Mouse (Mus musculus) bone marrow macrophage, adult 2 months (primary cell): ENCODE results near the gene Ptprf.

Experiments
- CTCF ChIP-seq: IDR thresholded peaks from 2 replicates; pipeline ENCODE4 v1.5.1; 2012; ENCODE audit warnings: low read depth, mild to moderate bottlenecking, low read length, moderate library complexity
- POLR2A ChIP-seq: IDR thresholded peaks from 2 replicates; pipeline ENCODE4 v1.6.1; 2012; ENCODE audit warnings: mild to moderate bottlenecking, low read depth, low read length, borderline replicate concordance

GRCm38 (mm10) chr4:118257416-118257815, 33.8 kb downstream of the Ptprf start:
- no peak for TF ChIP-seq CTCF
- TF ChIP-seq POLR2A = no peak
